Mouse (Mus musculus): ENCODE measurements around the gene Pigl. TPM values are rescaled to one million over a fixed set of nuclear protein-coding genes. Genes with fewer than 3 reads are reported as not detected.

Pigl gene
- total and polyA plus RNA-seq, 3 experiments = 3.1 to 3.5 (median 3.5) TPM

DNA sequence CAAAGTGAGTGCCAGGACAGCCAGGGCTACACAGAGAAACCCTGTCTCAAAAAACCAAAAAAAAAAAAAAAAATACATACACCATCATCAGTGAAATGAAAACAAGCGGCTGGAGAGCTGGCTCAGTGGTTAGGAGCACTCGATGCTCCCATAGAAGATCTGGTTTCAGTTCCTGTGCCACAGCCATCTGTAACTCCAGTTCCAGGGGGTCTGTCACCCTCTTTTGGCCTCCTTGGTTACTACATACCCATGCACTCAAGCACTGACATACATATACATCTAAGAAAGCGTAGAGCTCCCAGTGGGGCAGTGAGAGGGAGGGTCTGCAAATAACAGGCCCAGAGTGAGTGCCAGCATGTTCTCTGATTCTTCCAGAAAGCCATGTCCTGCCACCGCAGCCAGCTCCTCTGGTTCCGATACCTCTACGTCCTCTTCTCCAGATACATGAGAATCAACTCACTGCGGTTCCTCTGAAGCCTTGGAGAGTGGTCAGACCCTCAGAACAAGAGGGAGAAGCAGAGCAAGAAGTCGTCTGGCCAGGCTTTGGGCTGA lies 54.3 kb downstream of the Pigl start:
- Histone ChIP-seq H3K27ac (no peak overlapping the region), H3K4me1 (ENCODE audit: control insufficient read depth, insufficient read depth, low read length) (no peaks in the 10 kb centered on the region), H3K36me3 (ENCODE audit: control insufficient read depth, insufficient read depth, low read length) (no peaks in the 10 kb centered on the region), H3K4me3 (no peak overlapping the region), H3K9ac (ENCODE audit: low read depth, low read length) (no peak overlapping the region), H3K27me3 (ENCODE audit: control insufficient read depth, insufficient read depth, low read length) (no peaks in the 10 kb centered on the region), H3K79me2 (replicated peaks; ENCODE audit: control insufficient read depth, insufficient read depth, low read length) (no peaks in the 10 kb centered on the region)
- intact Hi-C loops (cut with DNase I) = no loop called here
- no peak for TF ChIP-seq POLR2A (IDR thresholded peaks at IDR 0.05; ENCODE audit: insufficient read depth, low read depth, low read length)
- no peak for TF ChIP-seq EP300 (IDR thresholded peaks at IDR 0.05; ENCODE audit: insufficient read depth, low read depth, low read length)
- TF ChIP-seq CTCF (IDR thresholded peaks at IDR 0.05) = no peak
- WGBS = 89% methylated on average over 8 of the region's 8 CpGs
- DNase-seq = no peak

DNA sequence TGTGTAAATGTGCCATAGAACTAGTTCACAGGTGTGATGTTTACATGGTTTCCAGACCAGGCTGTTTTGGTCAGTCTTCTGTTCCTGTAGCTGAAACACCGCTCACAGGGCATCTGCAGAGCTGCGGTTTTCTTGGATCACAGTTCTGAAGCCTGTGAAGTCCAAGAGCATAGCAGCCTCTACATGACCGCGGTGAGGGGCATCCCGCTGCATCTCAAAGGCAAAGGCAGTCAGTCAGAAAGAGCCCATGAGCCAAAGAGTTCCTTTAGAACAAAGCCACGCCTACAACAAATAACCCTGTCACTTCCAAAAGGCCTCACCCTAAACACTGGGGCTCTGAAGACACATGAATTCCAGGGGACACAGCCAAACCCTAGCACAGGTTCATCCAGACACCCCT lies 55.1 kb downstream of the Pigl start:
- Histone ChIP-seq H3K79me2 (replicated peaks; ENCODE audit: control insufficient read depth, insufficient read depth, low read length) (no peaks in the 10 kb centered on the region), H3K4me1 (ENCODE audit: control insufficient read depth, insufficient read depth, low read length) (no peaks in the 10 kb centered on the region), H3K27ac (no peak overlapping the region), H3K4me3 (no peak overlapping the region), H3K36me3 (ENCODE audit: control insufficient read depth, insufficient read depth, low read length) (no peaks in the 10 kb centered on the region), H3K27me3 (ENCODE audit: control insufficient read depth, insufficient read depth, low read length) (no peaks in the 10 kb centered on the region), H3K9ac (ENCODE audit: low read depth, low read length) (no peak overlapping the region)
- 84% methylated on average over 6 of the region's 6 CpGs for WGBS
- TF ChIP-seq CTCF (IDR thresholded peaks at IDR 0.05) (no peak), POLR2A (IDR thresholded peaks at IDR 0.05; ENCODE audit: insufficient read depth, low read depth, low read length) (no peak), EP300 (IDR thresholded peaks at IDR 0.05; ENCODE audit: insufficient read depth, low read depth, low read length) (no peak)
- intact Hi-C loops (cut with DNase I) = no loop called here
- DNase-seq = no peak

DNA sequence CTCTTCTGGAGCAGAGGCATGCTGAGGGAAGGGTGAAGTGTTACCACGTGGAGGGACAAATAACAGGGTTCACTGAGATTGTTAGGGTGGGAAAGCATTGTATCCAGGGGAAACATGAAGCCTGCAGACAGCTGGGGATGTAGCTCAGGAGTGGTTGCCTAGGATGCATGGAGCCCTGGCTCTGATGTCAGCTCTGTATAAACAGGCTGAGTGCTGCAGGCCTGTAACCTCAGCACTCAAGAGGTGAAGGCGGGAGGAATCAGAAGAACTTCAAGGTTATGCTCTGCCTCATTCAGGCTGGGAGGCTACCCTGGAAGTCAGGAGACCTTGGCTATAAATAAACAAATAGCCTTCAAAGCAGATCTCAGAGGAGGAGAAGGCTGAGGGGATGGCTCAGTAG lies 60.7 kb downstream of the Pigl start:
- no peaks in the 10 kb centered on the region for H3K36me3 ChIP-seq (ENCODE audit: control insufficient read depth, insufficient read depth, low read length)
- intact Hi-C loops (cut with DNase I) = no loop called here
- WGBS = 47% methylated on average over 2 of the region's 2 CpGs

DNA sequence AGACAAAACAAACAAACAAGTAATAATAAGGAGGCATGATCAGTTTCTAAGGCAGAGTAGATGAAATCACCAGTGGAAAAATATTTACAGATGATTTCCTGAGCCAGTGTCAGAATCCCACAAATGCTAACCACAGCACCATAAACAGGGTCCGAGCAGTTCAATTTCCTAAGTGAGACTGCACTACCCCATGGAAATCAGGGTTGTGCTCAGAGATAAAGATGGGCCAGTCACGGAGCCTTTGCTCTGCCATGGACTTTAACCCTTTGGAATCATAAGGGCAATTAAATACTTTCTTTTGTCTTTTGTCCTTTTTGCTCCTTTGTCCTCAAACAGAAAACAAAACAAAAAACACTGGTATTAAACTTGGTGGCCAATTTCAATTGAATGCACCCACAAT lies 64.0 kb downstream of the Pigl start:
- Histone ChIP-seq H3K27ac (no peak overlapping the region), H3K4me3 (no peak overlapping the region), H3K79me2 (replicated peaks; ENCODE audit: control insufficient read depth, insufficient read depth, low read length) (no peaks in the 10 kb centered on the region), H3K36me3 (ENCODE audit: control insufficient read depth, insufficient read depth, low read length) (no peaks in the 10 kb centered on the region), H3K27me3 (ENCODE audit: control insufficient read depth, insufficient read depth, low read length) (no peaks in the 10 kb centered on the region), H3K4me1 (ENCODE audit: control insufficient read depth, insufficient read depth, low read length) (no peaks in the 10 kb centered on the region), H3K9ac (ENCODE audit: low read depth, low read length) (no peak overlapping the region)
- intact Hi-C loops (cut with DNase I) = no loop called here
- 56% methylated on average over 2 of the region's 2 CpGs for WGBS
- no peak for TF ChIP-seq EP300 (IDR thresholded peaks at IDR 0.05; ENCODE audit: insufficient read depth, low read depth, low read length)
- DNase-seq = no peak

More for the DNA sequence above, 60.7 kb downstream of the Pigl start:
- no peak overlapping the region for H3K9ac ChIP-seq (ENCODE audit: low read depth, low read length)
- no peaks in the 10 kb centered on the region for H3K79me2 ChIP-seq (replicated peaks; ENCODE audit: control insufficient read depth, insufficient read depth, low read length)
- H3K27ac ChIP-seq = no peak overlapping the region
- no peak for DNase-seq
- no peak overlapping the region for H3K4me3 ChIP-seq
- TF ChIP-seq CTCF (IDR thresholded peaks at IDR 0.05) (no peak), EP300 (IDR thresholded peaks at IDR 0.05; ENCODE audit: insufficient read depth, low read depth, low read length) (no peak), POLR2A (IDR thresholded peaks at IDR 0.05; ENCODE audit: insufficient read depth, low read depth, low read length) (no peak)
- no peaks in the 10 kb centered on the region for H3K27me3 ChIP-seq (ENCODE audit: control insufficient read depth, insufficient read depth, low read length)
- no peaks in the 10 kb centered on the region for H3K4me1 ChIP-seq (ENCODE audit: control insufficient read depth, insufficient read depth, low read length)

DNA sequence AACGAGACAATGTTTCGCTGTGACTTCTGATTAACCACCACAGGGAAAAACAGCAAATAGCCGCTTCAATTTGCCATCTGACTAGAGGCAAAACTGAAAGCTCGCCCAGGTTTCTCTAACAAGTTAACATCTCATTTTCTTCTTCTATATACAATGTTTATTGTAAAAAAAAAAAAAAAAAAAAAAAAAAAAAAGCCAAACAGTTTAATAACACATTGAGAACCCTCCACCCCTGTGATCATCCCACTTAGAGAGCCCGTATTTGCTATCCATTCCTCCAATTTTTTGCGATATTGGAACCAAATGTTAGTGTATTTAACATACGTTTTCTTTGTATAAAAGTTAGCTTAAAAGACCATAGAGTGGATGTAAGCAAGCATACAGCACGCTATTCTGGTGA lies 78.8 kb downstream of the Pigl start:
- intact Hi-C loops (cut with DNase I) = loop anchor here (5.0 kb wide), 1 partner anchor 40 kb away; no protein-coding TSS in a partner anchor
- Histone ChIP-seq H3K36me3 (ENCODE audit: control insufficient read depth, insufficient read depth, low read length) (no peaks in the 10 kb centered on the region), H3K4me3 (no peak overlapping the region), H3K79me2 (replicated peaks; ENCODE audit: control insufficient read depth, insufficient read depth, low read length) (no peaks in the 10 kb centered on the region; the same call in 1 of the 2 replicates), H3K27me3 (ENCODE audit: control insufficient read depth, insufficient read depth, low read length) (no peaks in the 10 kb centered on the region), H3K27ac (no peak overlapping the region), H3K4me1 (ENCODE audit: control insufficient read depth, insufficient read depth, low read length) (peaks cover 3% of the 10 kb centered on the region), H3K9ac (ENCODE audit: low read depth, low read length) (no peak overlapping the region)
- 98% methylated on average over 8 of the region's 8 CpGs for WGBS
- TF ChIP-seq EP300 (IDR thresholded peaks at IDR 0.05; ENCODE audit: insufficient read depth, low read depth, low read length) (no peak), CTCF (IDR thresholded peaks at IDR 0.05) (no peak)
- DNase-seq = no peak

DNA sequence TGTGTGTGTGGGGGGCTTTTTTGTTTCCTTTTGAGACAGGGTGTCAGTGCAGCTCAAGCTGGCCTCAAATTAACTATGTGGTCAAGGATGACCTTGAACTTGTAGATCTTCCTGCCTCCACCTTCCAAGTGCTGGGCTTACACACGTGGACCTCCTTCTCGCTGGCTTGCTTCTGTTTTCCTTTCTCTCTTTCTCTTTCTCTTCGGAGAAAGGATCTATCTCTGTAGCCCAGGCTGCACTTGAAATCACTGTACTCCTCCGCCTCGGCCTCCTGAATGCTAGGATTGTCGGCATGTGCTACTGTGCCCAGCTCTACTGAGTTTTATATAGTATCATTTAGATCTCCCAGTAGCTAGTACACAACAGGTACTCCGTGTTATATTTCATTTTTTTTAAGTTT lies 79.3 kb downstream of the Pigl start:
- Histone ChIP-seq H3K4me1 (ENCODE audit: control insufficient read depth, insufficient read depth, low read length) (peaks cover 3% of the 10 kb centered on the region), H3K36me3 (ENCODE audit: control insufficient read depth, insufficient read depth, low read length) (no peaks in the 10 kb centered on the region), H3K79me2 (replicated peaks; ENCODE audit: control insufficient read depth, insufficient read depth, low read length) (no peaks in the 10 kb centered on the region; the same call in 1 of the 2 replicates), H3K4me3 (no peak overlapping the region), H3K9ac (ENCODE audit: low read depth, low read length) (no peak overlapping the region), H3K27me3 (ENCODE audit: control insufficient read depth, insufficient read depth, low read length) (no peaks in the 10 kb centered on the region), H3K27ac (no peak overlapping the region)
- no peak for DNase-seq
- intact Hi-C loops (cut with DNase I) = loop anchor here (5.0 kb wide), 1 partner anchor 40 kb away; no protein-coding TSS in a partner anchor
- TF ChIP-seq POLR2A (IDR thresholded peaks at IDR 0.05; ENCODE audit: insufficient read depth, low read depth, low read length) (no peak), EP300 (IDR thresholded peaks at IDR 0.05; ENCODE audit: insufficient read depth, low read depth, low read length) (no peak), CTCF (IDR thresholded peaks at IDR 0.05) (no peak)
- 82% methylated on average over 7 of the region's 7 CpGs for WGBS

All from heart, adult 2 months (tissue).